Mouse (Mus musculus) olfactory bulb, adult 2 months (tissue): ENCODE measurements around the gene Rgs3.

Experiments
- CTCF ChIP-seq: fragments of 200-500 bp; IDR thresholded peaks from 2 replicates; pipeline ENCODE4 v1.5.1; 2012; ENCODE audit warnings: low read depth, mild to moderate bottlenecking, low read length, moderate library complexity; ENCODE audit not compliant: insufficient read depth
- POLR2A ChIP-seq: fragments of 200-500 bp; IDR thresholded peaks from 2 replicates; pipeline ENCODE4 v1.6.1; 2012; ENCODE audit warnings: mild to moderate bottlenecking, low read depth, low read length, moderate library complexity; ENCODE audit not compliant: insufficient read depth

GRCm38 (mm10) chr4:62720861-62721260 is 161.2 kb downstream of the Rgs3 start:
- TF ChIP-seq POLR2A, result no peak
- no peak for TF ChIP-seq CTCF
